Mouse (Mus musculus) forebrain, embryonic 11.5 days (tissue): ENCODE measurements around the gene Cyp2d22. TPM values are rescaled to one million over a fixed set of nuclear protein-coding genes. Genes with fewer than 3 reads are reported as not detected.

ENCODE experiments used
- ATAC-seq: fragments of 200-750 bp; cut with Nextera tagmentation; replicated peaks from 2 replicates; pipeline ENCODE4 v1.8.0; 2017; ENCODE audit warnings: moderate TSS enrichment; ENCODE audit not compliant: low FRiP score
- DNase-seq: peaks from one replicate; pipeline ENCODE4 v3.0.0-alpha.2; 2017; ENCODE audit warnings: low spot score
- H3K27ac ChIP-seq: fragments of 300-500 bp; sonication (generic); 2 replicates; pipeline ENCODE4 v1.5.1; 2014; ENCODE audit warnings: low read depth, low read length
- H3K27me3 ChIP-seq: fragments of 300-500 bp; sonication (generic); 2 replicates; pipeline ENCODE4 v1.6.1; 2014; ENCODE audit warnings: mild to moderate bottlenecking, low read length, mixed read lengths; ENCODE audit not compliant: control insufficient read depth, insufficient read depth
- H3K36me3 ChIP-seq: fragments of 300-500 bp; sonication (generic); 2 replicates; pipeline ENCODE4 v1.6.1; 2014; ENCODE audit warnings: mild to moderate bottlenecking, low read length, moderate library complexity, mixed read lengths; ENCODE audit not compliant: control insufficient read depth, insufficient read depth
- H3K4me1 ChIP-seq: fragments of 300-500 bp; sonication (generic); replicated peaks from 2 replicates; pipeline ENCODE4 v1.6.1; 2014; ENCODE audit warnings: low read length, mixed read lengths; ENCODE audit not compliant: control insufficient read depth, insufficient read depth
- H3K4me2 ChIP-seq: fragments of 300-500 bp; sonication (generic); 2 replicates; pipeline ENCODE4 v1.6.1; 2014; ENCODE audit warnings: low read depth, mild to moderate bottlenecking, low read length, moderate library complexity, mixed read lengths; ENCODE audit not compliant: severe bottlenecking
- H3K4me3 ChIP-seq: fragments of 300-500 bp; sonication (generic); 2 replicates; pipeline ENCODE4 v1.5.1; 2014; ENCODE audit warnings: low read depth, low read length
- H3K9ac ChIP-seq: fragments of 300-500 bp; sonication (generic); 2 replicates; pipeline ENCODE4 v1.6.1; 2014; ENCODE audit warnings: low read length
- H3K9me3 ChIP-seq: fragments of 300-500 bp; sonication (generic); 2 replicates; pipeline ENCODE4 v1.6.1; 2016; ENCODE audit warnings: low read length, mixed read lengths; ENCODE audit not compliant: control insufficient read depth
- whole genome bisulfite sequencing: fragments of 180-500 bp; shearing (Covaris S2); extraction: QIAGEN DNeasy Blood & Tissue Kit; methylation state at CpG from one replicate; pipeline ENCODE4 v1.1.7; 2014; 5-methylcytosine and 5-hydroxymethylcytosine counted together
- microRNA-seq: library from miRNA; unstranded; fragments of <30 nt; microRNA quantifications from one replicate; pipeline ENCODE4, GENCODE M21; 2016; ENCODE audit not compliant: insufficient number of aligned reads
- polyA plus RNA-seq: library from polyadenylated mRNA; unstranded; fragments of >200 nt; fragmentation: Nextera tagmentation; extraction: Ambion mirVana; gene quantifications from 2 replicates; pipeline ENCODE4 v1.2.1, GENCODE M21; 2014

Cyp2d22 gene
- polyA plus RNA-seq, 1 experiment from 2014 or later: 3.6 TPM

- no peaks in the 10 kb centered on the region for H3K4me1 ChIP-seq
- no peaks in the 10 kb centered on the region for H3K9me3 ChIP-seq
- ATAC-seq (no peak), DNase-seq (no peak)
- H3K27ac ChIP-seq: no peak overlapping the region
- no peaks in the 10 kb centered on the region for H3K27me3 ChIP-seq
- H3K36me3 ChIP-seq: no peaks in the 10 kb centered on the region; the same call in 1 of the 2 replicates
- WGBS: 87% methylated on average over 2 of the region's 2 CpGs
- H3K4me3 ChIP-seq: no peak overlapping the region
- H3K4me2 ChIP-seq: no peak overlapping the region
- H3K9ac ChIP-seq: no peak overlapping the region
These were observed 54.7 kb downstream of the Cyp2d22 start for GRCm38 (mm10) chr15:82325382-82325781.

GRCm38 (mm10) chr15:82322195-82322594, 57.9 kb downstream of the Cyp2d22 start:
- no peaks in the 10 kb centered on the region for H3K27me3 ChIP-seq
- ATAC-seq (no peak), DNase-seq (no peak)
- no peak overlapping the region for H3K9ac ChIP-seq
- H3K4me1 ChIP-seq: no peaks in the 10 kb centered on the region
- H3K27ac ChIP-seq: no peak overlapping the region
- H3K4me3 ChIP-seq: no peak overlapping the region
- no peaks in the 10 kb centered on the region for H3K36me3 ChIP-seq
- no peak overlapping the region for H3K4me2 ChIP-seq
- WGBS: 78% methylated on average over 8 of the region's 8 CpGs
- no peaks in the 10 kb centered on the region for H3K9me3 ChIP-seq

Small RNA genes within 50 kb of the gene (microRNA-seq; reads per million reads assigned to microRNA genes)
- gene Gm25990 (not detected), gene Gm27331 (not detected), gene Mir7684 (not detected)

Other genes with a start within 250 kb of the Cyp2d22 start
- gene Srebf2, start 233.1 kb downstream of the Cyp2d22 start, polyA plus RNA-seq: 209 and 216 TPM in 2 replicates
- 0.87 and 1.2 TPM in 2 replicates for gene Shisa8, start 167.4 kb downstream of the Cyp2d22 start, polyA plus RNA-seq
- 0.35 and 0.64 TPM in 2 replicates for gene Tnfrsf13c, start 155.9 kb downstream of the Cyp2d22 start, polyA plus RNA-seq
- 91.6 and 100 TPM in 2 replicates for gene Cenpm, start 135.5 kb downstream of the Cyp2d22 start, polyA plus RNA-seq
- gene 1500009C09Rik, start 127.9 kb downstream of the Cyp2d22 start, polyA plus RNA-seq: 2.2 and 2.4 TPM in 2 replicates
- 157 and 162 TPM in 2 replicates for gene Sept3, start 105.4 kb downstream of the Cyp2d22 start, polyA plus RNA-seq
- 0.19 TPM in 1 of 2 replicates, not detected in the other for gene Wbp2nl, start 81.3 kb downstream of the Cyp2d22 start, polyA plus RNA-seq
- 23.5 and 24.9 TPM in 2 replicates for gene Naga, start 41.3 kb downstream of the Cyp2d22 start, polyA plus RNA-seq
- 5.0 and 5.4 TPM in 2 replicates for gene Pheta2, start 41.3 kb downstream of the Cyp2d22 start, polyA plus RNA-seq
- 236 and 244 TPM in 2 replicates for gene Smdt1, start 41.3 kb downstream of the Cyp2d22 start, polyA plus RNA-seq
- 251 and 275 TPM in 2 replicates for gene Ndufa6, start 25.9 kb downstream of the Cyp2d22 start, polyA plus RNA-seq
- gene Cyp2d11, start 13.8 kb upstream of the Cyp2d22 start, polyA plus RNA-seq: not detected in 2 replicates
- not detected in 2 replicates for gene Cyp2d10, start 26.9 kb upstream of the Cyp2d22 start, polyA plus RNA-seq
- gene Cyp2d9, start 53.2 kb upstream of the Cyp2d22 start, polyA plus RNA-seq: not detected in 2 replicates
- gene Cyp2d12, start 174.8 kb upstream of the Cyp2d22 start, polyA plus RNA-seq: not detected in 2 replicates
- not detected in 2 replicates for gene Cyp2d34, start 240.7 kb upstream of the Cyp2d22 start, polyA plus RNA-seq